Mouse (Mus musculus): ENCODE results near the gene Ptx3. TPM values are rescaled to one million over a fixed set of nuclear protein-coding genes. Genes with fewer than 3 reads are reported as not detected.
"Not testable (repeated sequence)": the region's sequence is repeated elsewhere in the genome, so short reads cannot be mapped to it uniquely, and the experiment has no call there.

Gene Ptx3
- polyA plus RNA-seq (2015; fragmentation: Nextera tagmentation; extraction: Ambion mirVana) = 0.16 and 0.23 TPM in 2 replicates

- no peak for DNase-seq (ENCODE audit: low spot score)
Observed at GRCm38 (mm10) chr3:66219655-66220191, at the start of gene Ptx3. TSS of gene Ptx3 (plus strand) at chr3:66219910.

GRCm38 (mm10) chr3:66172907-66173306, 46.8 kb upstream of the Ptx3 start:
- DNase-seq (ENCODE audit: low spot score) = no peak

DNA sequence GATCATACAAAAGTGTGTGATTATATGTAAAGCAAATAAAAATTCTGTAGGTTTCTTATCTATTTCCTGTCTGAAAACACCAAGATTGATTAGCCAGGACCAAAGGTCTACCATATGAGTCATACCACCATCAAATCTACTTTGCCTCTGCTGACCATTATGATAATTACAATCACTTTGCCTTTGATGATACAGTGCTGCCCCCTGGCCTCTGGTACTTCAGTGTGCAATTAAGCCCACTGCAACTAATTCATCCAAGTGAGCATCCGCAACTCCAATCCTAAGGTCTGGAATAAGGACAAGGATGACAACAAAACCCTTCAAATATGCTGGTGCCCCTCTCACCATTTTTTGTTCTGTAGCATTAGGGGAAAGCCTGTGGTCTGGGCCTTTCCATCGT, 40.1 kb upstream of the Ptx3 start:
- no peak for DNase-seq (ENCODE audit: low spot score)

DNA sequence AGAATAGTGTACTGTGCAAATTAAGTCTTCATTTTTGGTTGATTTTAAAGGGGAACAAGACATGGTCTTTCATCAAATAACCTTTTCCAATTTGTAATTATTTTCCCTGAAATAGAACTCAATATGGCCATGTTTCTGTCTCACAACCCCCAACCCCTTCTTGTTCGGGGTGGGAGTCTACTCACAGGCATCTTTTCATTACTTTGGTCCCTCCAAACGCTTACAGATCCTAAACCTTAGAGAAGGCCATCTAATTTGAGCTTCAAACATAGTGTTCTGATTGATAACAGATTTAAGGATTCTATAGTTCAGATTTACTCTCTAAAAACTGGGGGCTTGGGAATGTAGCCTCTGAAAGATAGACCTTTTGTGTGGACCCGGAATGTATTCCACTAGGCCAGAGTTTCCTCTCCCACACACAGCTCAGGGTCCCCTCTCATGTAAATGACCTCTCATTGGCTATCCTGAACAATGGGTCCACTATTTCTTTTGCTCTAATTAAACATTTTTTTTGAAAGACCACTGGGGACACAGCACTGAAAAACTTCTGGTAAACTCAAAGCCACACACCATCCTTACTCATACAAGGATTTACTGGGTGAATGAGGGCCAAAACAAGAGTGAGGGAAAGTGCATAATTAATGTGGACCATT, 25.7 kb upstream of the Ptx3 start:
- no peak for DNase-seq (ENCODE audit: low spot score)

GRCm38 (mm10) chr3:66208836-66209573, 10.7 kb upstream of the Ptx3 start:
- no peak for DNase-seq (ENCODE audit: low spot score)

GRCm38 (mm10) chr3:66213524-66213923, 6.2 kb upstream of the Ptx3 start:
- DNase-seq (ENCODE audit: low spot score) = no peak

DNA sequence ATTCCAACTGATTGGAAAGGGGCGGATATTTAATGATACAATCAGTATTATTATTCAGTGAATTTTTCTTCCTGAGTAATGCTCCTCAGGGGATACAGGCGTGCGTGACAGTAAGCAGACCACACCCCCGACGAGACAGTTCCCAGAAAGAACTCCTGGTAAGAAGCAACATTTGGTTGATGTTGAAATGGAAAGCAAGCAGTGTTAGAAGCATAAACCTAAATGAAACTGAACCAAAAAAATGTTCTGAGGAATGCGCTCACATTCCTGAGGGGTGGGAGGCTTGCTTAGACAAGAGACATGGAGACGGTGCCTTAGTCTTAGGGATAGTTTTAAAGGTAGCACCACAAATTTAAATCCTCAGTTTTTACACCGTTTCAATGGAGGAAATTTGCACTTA, 4.0 kb upstream of the Ptx3 start:
- DNase-seq (ENCODE audit: low spot score) = no peak

DNA sequence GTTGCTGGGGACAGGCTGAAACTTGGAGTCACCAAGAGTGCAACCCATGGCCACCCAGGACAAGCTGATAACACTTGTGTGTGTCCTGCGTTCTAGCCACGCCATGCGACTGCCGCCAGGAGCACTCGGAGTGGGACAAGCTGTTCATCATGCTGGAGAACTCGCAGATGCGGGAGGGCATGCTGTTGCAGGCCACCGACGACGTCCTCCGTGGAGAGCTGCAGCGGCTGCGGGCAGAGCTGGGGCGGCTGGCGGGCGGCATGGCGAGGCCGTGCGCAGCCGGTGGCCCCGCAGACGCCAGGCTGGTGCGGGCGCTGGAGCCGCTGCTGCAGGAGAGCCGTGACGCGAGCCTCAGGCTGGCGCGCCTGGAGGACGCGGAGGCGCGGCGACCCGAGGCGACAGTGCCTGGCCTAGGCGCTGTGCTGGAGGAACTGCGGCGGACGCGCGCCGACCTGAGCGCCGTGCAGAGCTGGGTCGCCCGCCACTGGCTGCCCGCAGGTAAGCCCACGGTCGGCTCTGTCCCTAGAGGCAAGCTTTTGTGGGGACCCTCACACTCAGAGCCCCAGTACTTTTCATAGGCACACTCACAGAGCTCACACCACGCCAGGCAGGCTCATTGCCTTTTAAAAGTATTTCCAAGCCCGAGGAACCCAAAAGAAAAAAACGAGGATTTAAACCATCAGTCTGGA, 988 bp downstream of the Ptx3 start:
- DNase-seq (ENCODE audit: low spot score) = no peak

GRCm38 (mm10) chr3:66221243-66221611, 1.5 kb downstream of the Ptx3 start:
- DNase-seq (ENCODE audit: low spot score) = no peak

DNA sequence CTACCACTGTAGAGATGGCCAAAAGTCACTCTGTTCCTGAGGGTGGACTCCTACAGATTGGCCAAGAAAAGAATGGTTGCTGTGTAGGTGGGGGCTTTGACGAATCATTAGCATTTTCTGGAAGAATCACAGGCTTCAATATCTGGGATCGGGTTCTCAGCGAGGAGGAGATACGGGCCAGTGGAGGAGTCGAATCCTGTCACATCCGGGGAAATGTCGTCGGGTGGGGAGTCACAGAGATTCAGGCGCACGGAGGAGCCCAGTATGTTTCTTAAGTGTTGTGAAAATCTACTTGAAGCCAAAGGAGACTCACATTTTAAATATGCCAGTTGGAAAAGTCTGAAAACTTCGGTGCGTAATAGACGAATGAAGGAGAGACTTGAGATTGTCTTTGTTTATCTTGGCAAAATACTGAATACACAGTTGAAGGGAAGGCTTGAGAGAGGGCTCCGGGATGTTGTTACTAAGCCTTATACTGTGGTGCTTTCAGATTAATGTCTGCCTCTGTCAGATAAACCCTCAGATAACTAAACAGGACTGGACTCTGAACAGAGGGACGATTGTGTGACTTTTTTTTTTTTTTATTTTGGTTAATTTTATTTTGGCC, 5.3 kb downstream of the Ptx3 start:
- DNase-seq (ENCODE audit: low spot score) = no peak

- DNase-seq (ENCODE audit: low spot score) = not testable (repeated sequence)
Observed at GRCm38 (mm10) chr3:66236234-66236871, 16.6 kb downstream of the Ptx3 start.

DNA sequence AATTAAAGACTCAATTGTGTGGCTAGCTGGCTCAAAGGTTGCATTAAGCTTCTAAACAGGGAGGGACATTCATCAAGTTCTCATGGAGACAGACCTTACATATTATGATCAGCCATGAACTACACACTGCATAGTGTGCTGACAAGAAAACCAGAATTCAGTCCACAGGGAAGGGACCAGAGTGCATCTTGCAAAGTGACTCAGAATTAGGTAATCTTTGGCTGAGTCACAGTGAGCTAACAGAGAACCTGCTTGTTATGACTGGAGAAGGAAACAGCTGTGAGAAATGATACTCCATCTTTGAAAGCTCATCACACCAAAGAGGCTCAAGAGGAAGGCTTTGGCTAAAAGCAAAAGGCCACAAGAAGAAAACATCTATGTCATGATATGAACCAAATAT, 20.8 kb downstream of the Ptx3 start:
- DNase-seq (ENCODE audit: low spot score) = no peak

- no peak for DNase-seq (ENCODE audit: low spot score)
Observed at GRCm38 (mm10) chr3:66251842-66252241, 32.1 kb downstream of the Ptx3 start.

DNA sequence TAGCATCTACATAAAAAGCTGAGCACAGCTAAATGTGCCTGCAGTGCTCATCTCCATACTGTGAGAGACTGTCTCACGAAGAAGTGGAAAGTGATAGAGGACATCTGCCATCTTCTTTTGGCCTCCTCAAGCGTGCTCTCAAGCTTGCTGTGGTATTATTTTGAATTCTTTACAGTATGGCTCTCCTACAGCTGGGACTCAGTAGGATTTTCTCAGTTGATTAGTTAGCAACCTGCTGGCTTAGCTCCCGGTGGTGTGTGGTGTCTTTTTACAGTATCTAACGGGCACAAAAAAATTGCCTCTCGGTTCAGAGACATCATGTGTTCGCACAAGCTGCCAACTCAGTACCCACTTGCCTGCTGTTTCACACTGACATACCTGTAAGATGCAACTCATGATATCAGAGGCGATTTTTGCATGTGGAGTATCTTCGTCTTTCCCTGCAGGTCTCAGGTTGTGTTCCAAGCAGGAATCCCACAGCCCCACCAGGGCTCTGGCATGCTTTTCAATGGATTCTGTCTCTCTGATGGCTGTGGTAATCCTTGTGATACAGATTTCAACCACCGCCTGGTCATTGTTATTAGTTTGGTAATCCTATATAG, 34.9 kb downstream of the Ptx3 start:
- DNase-seq (ENCODE audit: low spot score) = no peak

DNA sequence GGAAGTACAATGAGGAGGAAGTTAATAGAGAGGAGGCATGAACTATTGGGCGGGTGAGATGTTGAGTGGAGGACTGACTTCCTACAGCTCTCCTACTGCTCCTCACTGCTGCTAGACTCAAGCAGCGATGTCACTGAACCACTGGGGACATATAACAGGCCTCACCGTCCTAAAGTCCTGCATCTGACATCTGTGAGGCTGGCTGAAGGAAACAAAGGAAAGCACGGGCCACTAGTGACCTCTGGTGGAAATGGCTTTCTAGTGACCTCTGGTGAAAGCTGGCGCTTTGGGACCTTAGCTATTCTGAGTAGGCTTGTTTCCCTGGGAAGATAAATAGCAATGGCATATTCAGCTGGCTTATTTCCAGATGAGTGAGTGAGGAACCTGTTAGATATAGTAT, 42.6 kb downstream of the Ptx3 start:
- DNase-seq (ENCODE audit: low spot score) = no peak

DNA sequence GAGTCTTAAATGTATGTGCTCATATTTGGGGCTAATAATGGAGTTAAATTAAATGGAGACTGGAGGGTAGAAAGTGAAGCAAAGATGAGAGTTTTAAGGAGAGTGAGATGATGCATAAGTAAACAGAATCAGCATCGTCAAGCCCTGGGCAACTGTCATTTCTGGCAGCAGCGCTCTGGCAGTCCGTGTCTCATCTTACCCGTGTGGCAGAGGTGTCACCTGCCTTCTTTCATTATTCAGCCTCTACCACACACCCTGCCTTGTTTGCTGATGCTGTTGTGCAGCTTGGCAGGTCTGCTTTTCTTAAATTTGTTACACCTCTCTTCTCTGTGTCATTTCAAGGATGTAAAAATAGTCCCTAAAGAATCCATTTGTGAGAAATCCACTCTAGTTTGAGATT, 43.6 kb downstream of the Ptx3 start:
- DNase-seq (ENCODE audit: low spot score) = no peak

Other genes with a start within 250 kb of the Ptx3 start
- gene Veph1, start 76.9 kb downstream of the Ptx3 start, polyA plus RNA-seq (2015; fragmentation: Nextera tagmentation; extraction: Ambion mirVana) = 0.03 TPM in 1 of 2 replicates, not detected in the other

Data from thymus, postnatal 0 days (tissue).